Mouse (Mus musculus) kidney, postnatal 14 days (tissue): Measurements from ENCODE around the gene Smarcd2.

Source experiments
- DNase-seq: peaks from one replicate; pipeline ENCODE4 v3.0.0; 2022; ENCODE audit warnings: mixed read lengths

Smarcd2 gene

DNA sequence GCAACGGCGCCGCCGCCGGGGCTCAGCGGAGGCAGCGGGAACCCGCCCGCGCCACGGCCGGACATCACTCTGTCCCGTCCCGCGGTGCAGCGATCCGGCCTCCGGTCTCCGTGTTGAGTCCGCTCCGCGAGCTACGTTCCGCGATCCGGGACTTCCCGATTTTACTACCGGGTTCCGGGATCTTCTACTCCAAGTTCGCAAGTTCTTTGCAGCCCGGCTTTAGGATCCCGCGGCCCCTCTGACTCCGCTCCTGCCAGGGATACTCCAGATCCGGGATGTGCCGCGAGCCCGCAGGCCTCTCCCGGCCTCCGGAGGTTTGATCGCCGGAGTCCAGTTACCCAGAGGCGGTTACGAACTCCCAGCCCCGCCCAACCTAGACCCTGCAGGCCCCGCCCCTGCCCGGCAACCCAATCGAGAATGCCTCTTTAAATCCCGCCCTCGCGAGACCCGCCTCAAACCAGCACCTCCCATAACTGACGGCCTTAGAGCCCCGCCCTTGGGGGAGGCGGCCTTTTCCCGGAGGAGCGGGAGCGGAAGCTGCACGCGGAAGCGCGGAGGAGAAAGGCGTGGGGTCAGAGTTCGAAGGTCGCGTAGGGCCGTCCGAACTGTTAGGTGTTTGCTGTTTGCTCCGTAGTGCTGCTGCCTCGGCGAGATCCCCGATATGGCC lies at the start of gene Smarcd2:
Gene Smarcd2 (minus strand): TSS at position 329 of the 667 bp plus-strand sequence.
- peak; percentile 100 for DNase-seq

DNA sequence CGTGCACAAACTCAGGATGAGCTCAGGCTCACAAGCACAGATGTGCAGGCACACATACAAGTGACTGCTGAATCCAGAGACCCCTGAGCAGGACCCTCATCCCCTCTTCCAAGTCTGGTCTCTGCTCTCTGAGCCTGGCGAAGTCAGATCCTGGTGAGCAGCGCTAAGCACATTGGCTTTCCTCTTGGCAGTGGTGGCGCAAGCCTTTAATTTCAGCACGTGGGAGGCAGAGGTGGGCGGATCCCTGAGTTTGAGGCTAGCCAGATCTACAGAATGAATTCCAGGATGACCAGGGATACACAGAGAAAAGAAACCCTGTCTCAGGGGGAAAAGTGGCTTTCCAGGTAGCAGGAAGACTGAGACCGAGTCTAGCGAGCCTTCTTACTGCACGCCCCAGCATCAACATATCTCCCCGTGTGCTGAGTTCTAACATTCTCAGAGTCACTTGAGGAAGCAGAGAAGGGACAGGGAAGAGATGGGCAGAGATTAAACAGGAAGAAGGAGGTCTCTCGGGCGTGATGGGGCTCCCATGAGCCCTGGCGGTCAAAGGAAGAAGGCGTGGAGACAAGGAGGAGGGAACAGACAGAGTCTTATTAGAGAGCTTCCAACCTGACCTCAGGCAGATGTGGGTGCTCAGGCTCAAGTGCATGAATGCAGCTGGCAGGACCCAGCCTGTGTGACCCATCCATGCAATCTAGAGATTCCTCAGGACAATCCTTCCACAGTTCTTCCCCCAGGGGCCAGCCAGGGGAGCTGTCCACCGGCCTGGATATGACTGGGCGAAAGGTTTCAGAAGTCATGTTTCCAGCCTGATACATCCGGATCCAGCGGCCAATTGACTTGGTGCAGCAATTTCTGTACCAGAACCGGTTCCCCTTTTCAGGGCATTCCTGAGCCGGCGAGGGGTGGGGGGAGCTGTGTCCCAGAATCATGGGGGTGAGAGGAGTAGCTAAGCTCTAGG lies 45.9 kb upstream of the Smarcd2 start:
- peak; percentile 19 for DNase-seq

DNA sequence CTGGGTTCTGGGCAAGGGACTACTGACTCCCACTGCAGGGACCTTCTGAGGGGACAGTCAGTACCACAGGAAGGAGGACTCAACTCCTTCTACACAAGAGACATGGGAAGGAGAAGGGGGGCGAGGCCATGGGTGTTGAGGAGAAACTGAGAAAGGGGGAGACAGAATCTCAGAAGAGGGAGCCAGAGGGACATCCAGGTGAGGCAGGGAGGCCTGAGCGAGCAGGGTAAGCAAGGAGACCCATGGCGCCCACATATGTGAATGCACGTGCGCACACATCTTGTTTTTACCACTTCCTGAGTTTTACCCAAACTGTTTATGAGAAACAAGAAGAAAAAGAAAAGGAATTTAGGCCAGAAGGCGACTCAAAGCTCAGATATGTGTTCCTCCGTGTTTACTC lies 45.0 kb upstream of the Smarcd2 start:
- no peak for DNase-seq

DNA sequence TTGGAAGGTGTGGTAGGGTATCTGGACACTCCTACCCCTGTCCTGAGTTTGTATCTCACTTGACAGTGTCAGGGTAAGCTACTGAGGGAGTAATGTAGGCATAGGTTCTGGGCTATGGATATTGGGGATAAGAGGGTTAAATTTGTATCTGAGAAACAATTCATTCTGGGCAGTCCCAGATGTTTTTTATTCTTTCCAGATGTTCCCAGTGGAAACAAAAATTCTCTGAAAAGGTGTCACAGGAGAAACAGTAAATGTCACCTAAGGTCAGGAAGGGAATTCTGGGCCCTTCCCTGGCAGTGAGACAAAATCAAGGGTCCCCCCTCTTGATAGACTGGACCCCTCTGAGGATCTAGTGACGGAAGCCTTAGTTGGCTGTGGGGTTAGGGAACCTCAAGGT lies 43.6 kb upstream of the Smarcd2 start:
- DNase-seq = no peak

DNA sequence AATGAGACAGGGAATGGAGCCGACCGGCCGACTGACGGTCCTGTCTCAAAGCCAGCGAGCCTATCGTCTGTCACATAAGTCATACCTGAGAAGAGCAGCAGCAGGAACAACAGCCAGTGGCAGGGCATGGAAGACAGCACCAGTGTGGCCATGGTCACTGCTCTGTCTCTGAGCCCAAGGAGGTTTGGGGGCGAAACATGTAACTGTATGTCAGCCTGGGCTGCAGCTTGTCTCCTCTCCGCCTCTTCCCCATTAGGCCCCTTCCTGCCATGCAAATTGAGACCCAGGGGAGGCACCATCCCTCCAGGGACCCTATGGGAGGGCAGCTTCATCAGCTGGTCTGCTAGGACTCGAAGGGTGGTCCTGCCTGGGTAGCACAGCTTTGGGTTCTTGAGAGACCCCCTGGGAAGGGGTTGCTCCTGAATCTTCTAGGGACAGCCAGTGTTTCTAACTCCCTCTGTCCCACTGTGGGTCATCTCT lies 41.6 kb upstream of the Smarcd2 start, which contains the start of gene Cd79b:
Gene Cd79b (minus strand): TSS at position 430 of the 480 bp plus-strand sequence.
- DNase-seq = no peak

DNA sequence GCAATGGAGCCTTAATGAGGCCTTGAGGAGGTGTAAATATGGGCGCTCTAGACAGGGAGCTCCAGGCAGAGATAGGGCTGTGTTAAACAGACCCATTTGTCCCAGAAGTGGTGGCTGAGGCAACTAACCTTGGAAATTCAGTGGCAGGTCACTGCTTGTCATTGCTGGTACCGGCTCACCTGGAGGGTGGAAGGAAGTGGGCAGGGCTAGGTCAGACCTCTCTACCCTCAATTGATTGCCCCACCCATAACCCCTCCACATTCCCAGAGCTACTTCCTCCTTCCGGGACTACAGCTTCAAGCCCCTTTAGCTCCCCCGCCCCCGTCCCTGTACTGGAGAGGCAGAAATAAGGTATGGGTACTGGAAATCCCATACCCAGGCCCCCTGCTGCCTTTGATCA lies 40.8 kb upstream of the Smarcd2 start:
- no peak for DNase-seq

DNA sequence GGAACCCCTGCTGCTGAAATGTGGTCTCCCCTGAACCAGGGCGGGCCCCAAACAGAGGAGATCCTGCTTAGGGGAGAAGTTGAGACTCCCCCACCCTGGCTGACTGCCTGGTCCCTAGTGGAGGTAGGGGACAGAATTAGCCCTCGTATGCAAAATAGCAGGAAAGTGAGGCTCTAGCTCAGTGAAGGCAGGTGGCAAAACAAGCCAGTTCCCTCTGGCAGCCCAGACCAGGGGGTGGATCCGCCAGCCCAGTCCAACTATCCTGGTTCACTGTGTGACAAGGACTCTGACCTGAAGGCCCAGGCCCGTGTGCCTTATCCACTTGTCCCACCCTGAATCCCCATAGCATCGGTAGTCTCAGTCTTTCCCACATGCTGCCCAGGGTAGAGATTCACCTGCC lies 37.4 kb upstream of the Smarcd2 start:
- no peak for DNase-seq

DNA sequence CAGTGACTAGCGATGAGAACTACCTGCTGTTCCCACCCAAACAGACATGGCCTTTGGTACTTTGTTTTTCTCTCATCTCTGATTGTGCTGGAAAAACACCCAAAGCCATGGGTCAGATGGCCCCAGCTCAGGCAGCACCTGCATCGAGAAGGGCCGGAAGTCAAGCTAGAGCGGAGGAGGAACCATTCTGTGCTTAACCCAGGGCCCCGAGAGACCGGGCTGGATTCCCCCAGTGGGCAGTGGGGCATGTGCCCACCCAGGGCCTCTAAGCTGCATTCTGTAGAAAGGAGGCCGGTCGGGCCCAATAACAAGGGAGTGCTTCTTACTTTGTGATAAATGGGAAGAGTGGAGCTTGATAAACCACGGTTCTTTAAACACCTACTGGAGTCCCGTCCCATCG lies 35.4 kb upstream of the Smarcd2 start:
- DNase-seq = no peak

DNA sequence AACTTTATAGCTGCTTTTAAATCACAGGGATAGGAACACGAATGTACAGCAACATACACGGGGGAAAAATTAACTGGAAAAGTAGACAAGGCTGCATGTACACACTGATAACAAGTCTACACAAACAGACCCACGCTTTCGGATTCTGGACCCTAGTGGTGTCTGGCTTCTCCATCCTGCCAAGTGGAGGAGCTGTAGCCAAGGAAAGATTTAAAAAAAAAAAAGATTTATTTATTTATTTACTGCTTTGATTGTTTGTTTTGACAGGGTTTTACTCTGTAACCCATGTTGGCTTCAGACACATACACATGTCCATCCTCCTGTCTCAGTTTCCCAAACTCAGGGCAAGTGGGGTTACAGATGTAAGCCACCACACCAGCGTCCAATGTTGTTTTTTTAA lies 34.7 kb upstream of the Smarcd2 start:
- no peak for DNase-seq

DNA sequence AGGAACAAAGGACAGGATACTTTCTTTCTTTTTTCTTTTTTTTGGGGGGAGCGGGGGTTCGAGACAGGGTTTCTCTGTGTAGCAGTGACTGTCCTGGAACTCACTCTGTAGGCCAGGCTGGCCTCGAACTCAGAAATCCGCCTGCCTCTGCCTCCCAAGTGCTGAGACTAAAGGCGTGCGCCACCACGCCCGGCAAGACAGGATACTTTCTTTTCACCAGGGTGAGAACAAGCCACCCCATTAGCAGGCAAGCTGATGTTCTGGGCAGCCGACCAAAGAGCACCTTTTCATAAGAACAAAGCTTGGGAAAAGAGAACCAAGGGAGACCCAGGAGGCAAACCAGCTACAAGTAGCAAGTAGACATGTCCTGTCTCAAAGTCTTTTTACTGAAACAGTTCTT lies 34.0 kb upstream of the Smarcd2 start:
- no peak for DNase-seq

DNA sequence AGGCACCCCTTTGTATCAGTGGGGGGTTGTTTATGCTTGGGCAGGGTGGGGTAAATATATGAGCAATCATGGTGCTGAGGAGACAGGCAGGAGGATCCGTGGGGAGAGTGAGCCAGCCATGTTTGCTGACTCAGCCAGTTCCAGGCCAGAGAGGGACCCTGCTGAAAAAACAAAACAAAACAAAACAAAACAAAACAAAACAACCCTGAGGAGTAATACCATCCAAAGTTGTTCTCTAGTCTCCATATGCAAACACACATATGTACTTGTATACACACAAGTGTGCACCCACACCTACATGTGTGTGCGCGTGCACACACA lies 33.3 kb upstream of the Smarcd2 start:
- no peak for DNase-seq

DNA sequence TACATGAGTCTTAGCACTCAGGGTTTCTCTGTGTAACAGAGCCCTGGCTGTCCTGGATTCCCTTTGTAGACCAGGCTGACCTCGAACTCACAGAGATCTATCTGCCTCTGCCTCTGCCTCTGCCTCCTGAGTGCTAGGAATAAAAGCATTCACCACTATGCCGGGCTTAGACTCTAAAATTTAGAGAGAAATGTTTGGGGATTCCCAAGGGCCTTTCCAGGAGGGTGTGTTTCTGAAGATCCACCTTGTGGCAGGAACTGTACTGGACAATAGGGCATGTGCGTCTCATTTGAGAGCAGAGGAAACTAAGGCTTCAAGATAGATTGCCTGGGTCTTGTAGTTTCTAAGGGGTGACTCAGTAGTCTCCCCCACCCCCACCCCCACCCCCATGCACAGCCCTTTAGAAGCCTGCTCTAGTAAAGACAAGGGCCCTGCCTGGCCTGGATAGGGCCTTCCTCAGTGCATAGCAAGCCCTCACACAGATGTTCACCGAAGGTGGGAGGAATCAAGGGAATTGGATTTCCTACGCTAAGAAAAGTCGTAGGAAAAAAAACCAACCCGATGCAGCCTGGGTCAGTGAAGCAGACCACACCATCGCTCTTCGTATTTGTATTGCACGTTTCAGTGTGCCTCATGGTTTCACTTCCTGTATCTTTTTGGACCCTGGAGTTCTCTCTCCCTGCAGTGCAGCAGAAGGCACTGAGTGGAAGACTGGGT lies 32.7 kb upstream of the Smarcd2 start:
- DNase-seq = no peak

DNA sequence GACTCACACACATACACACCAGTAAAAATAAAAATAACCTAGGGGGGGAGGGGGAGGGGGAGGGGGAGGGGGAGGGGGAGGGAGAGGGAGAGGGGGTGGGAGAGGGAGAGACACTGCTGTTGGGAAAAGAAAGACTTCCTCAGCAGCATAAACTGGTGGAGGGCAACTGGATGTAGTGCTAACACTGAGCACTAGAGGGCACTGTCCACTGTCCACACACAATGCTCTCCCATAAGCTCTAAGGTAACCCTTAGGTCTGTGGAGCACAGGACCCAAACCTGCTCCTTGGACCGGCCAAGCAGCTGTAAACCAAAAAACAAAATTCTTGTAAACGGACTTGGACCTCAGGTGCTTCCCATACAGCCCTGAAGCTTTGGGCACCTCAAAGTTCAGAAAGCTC lies 29.9 kb upstream of the Smarcd2 start:
- peak; percentile 67 for DNase-seq

DNA sequence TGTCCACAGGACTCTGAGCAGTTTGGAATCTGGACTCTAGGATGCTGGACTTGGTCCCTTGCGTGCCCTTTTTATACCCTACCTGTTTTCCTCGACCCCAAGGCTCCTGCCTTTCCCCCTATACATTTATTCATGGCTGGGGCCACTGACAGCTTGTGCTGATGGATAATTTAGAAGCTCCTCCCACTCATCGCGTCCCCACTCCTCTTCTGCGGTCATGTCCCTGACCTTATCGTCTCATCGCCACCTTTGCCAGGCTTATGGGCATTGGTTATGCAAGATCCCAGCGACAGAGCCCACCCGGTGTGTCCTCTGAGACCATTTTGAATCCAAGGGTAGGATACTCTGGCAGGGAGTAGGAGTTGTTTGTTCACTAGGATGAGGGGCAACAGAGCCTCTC lies 29.0 kb upstream of the Smarcd2 start, which contains the start of gene Gh:
Gene Gh (minus strand): TSS at position 101 of the 400 bp plus-strand sequence.
- no peak for DNase-seq

DNA sequence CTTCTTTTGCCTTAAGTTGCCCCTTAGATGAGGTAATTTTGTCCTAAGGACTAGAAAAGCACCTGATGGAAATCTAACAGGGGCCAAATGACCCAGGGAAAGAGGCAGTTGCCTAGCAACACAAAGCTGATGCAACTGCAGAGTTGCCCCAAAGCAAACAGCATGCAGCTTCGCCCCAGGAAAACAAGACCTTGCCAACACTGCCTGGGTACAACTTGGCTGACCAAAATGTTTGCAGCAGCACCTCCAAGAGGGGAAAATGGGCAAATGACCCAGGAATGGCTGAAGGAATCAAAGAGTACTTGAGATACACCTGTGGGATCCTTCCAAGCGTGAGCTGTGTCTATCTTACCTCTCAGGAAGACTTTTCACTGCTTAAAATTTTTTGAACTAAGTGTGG lies 19.1 kb upstream of the Smarcd2 start:
- no peak for DNase-seq

DNA sequence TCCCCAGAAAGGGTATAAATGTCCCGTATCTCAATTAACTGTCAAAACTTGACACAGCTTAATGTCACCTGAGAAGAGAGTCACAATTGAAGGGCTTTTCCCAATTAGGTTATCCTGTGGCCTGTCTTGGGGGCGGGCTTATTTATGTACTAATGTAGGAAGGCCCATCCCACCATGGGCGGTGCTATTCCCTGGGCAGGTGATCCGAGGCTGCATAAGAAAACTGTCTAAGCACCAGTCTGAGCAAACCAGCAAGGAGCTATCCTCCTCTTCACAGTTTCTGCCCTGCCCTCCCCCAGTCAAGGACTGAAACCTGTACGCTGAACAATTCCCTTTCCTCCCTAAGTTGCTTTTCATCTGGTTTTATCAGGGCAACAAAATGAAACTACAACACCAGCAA lies 17.6 kb upstream of the Smarcd2 start:
- DNase-seq = no peak

DNA sequence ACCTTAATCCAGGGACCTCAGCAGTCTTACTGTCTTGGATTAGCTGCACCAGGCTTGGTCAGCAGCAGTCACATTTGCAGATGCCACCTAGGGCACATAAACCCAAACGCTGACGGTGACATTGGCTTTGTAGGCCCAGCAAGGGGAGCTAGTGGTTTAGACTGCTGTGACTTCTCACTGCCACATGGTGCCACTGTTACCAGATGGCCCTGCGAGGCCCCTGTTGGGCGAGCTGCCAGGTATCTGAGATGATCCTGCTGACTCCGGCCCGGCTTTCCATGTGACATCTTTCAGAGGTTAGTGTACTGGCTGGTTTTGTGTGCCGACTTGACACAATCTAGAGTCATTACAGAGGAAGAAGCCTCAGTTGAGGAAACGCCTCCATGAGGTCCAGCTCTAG lies 16.6 kb upstream of the Smarcd2 start:
- peak; percentile 81 for DNase-seq

DNA sequence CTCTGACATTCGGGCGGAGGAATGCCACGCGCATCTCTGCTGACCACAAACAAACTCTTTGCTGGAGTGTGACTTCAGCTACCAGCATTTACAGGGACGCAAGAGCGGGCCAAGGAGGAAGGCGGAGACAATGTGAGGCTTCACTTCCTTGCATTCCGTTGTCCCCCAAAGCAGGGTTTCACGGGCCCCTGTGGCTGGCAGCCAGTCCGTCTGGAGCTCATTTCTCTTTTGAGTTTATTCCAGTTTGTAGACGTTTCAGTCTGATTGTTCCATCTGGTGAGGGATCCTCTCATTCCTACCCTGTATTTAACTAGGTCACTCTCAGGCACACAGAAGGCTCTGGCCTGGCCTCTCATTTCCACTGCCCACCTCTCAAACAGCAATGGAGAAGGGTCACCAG lies 14.2 kb upstream of the Smarcd2 start:
- no peak for DNase-seq

DNA sequence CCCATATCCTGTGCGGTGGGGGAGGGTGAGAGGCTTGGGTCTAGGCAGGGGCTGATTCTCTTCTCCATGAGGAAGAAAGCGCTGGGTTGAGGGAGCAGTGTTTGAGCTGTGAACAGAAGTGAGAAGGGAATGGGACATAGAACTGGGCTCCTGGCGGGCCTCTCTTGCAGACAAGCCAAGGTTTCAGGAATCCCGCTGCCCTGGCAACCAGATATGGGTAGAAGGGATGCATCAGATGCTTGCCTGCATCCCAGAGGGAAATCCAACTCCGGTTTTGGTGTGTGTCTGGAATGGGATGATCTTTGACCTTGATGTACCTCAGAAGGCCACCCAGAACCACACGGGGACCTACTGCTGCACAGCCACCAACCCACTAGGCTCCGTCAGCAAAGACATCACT lies 13.4 kb upstream of the Smarcd2 start:
- DNase-seq = no peak

DNA sequence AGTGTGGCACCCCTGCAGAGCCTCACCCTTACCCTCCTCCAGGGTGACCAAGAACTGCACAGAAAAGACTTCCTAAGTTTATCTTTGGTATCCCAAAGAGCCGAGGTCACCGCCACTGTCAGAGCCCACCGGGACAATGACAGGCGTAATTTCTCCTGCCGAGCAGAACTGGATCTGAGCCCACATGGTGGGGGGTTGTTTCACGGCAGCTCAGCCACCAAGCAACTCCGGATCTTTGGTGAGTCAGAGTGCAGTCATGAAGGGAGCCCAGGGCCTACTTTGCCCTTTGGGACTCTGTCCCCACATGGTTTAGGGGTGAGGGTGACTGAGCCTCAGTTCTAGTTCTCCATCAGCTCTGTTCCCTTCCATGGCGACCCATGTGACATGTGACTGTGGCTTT lies 11.4 kb upstream of the Smarcd2 start:
- no peak for DNase-seq

DNA sequence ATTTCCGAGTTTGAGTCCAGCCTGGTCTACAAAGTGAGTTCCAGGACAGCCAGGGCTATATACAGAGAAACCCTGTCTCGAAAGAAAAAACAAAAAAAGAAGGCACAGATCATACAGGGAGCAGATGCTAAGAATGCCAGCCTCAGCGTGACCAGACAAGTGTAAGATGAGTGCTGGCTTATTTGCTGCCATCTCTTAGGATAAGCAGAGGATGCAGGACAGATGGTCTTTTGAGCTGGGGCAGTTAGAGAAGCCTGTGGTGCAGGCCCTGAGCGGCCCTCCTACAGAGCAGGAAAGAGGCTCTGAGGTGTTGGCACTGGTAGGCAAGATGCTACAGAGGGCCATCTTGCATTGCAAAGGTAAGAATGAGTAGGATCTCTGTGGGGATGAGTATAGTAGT lies 10.6 kb upstream of the Smarcd2 start:
- DNase-seq = no peak

DNA sequence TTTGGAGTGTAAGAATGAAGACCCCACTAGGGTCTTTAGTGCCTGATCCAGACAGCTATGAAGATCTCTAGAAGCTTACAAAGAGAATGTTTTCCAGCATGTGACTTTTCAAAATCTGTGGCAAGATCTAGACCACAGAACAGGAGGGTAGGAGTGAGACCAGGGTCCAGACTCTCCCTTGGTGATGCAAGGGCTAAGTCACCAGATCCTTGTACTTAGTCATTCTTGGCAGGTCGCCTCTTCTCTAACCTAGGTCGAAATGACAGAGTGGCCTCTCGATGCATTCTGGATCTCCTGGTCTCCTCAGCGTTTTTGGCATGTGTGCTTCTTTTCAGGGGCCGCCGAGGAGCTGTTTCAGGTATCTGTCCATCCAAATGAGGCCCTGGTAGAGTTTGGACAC lies 9.7 kb upstream of the Smarcd2 start:
- no peak for DNase-seq

DNA sequence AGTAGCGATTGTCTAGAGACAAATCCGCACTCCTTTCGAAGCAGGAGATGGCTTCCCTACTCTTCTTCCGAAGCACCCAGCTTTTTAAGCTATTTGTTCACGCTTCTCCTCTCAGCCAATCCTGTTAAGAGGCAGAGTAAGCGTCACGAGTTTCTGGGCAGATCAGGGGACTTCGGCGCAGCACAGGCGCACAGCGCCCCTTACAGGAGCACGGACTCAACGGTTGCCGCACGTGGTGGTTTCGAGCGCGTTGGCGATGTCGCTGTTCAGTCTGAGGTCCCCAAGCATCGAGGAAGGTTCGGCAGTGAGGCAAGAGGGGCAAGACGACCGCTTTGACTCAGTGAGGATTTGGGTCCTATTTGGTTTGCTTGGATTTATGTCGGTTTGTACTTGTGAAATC lies 3.7 kb upstream of the Smarcd2 start, which contains the start of gene Tcam1:
Gene Tcam1 (plus strand): TSS at position 219 of the 400 bp plus-strand sequence.
- DNase-seq = peak; percentile 95
